Mouse (Mus musculus) lung, embryonic 14.5 days (tissue): ENCODE measurements around the gene Kif5a. TPM values are rescaled to one million over a fixed set of nuclear protein-coding genes. Genes with fewer than 3 reads are reported as not detected.
A peak's percentile ranks its signal among the peaks of the same experiment; 100 is the strongest.

Source experiments
- ATAC-seq: fragments of 200-750 bp; cut with Nextera tagmentation; 2 replicates; pipeline ENCODE4 v1.8.0; 2017; ENCODE audit warnings: mild to moderate bottlenecking, moderate TSS enrichment, moderate library complexity; ENCODE audit not compliant: insufficient read depth
- DNase-seq: peaks from one replicate; pipeline ENCODE4 v3.0.0-alpha.2; 2015
- H3K27ac ChIP-seq: fragments of 300-500 bp; sonication (generic); 2 replicates; pipeline ENCODE4 v1.5.1; 2014; ENCODE audit warnings: low read depth, mild to moderate bottlenecking, moderate library complexity
- H3K27me3 ChIP-seq: fragments of 300-500 bp; sonication (generic); 2 replicates; pipeline ENCODE4 v1.6.1; 2014; ENCODE audit warnings: low read length, control low read depth; ENCODE audit not compliant: insufficient read depth
- H3K36me3 ChIP-seq: fragments of 300-500 bp; sonication (generic); 2 replicates; pipeline ENCODE4 v1.6.1; 2014; ENCODE audit warnings: control low read depth; ENCODE audit not compliant: insufficient read depth
- H3K4me1 ChIP-seq: fragments of 300-500 bp; sonication (generic); 2 replicates; pipeline ENCODE4 v1.6.1; 2014; ENCODE audit warnings: antibody characterized with exemption, control low read depth; ENCODE audit not compliant: insufficient read depth
- H3K4me2 ChIP-seq: fragments of 300-500 bp; sonication (generic); 2 replicates; pipeline ENCODE4 v1.6.1; 2014; ENCODE audit warnings: mild to moderate bottlenecking
- H3K4me3 ChIP-seq: fragments of 300-500 bp; sonication (generic); 2 replicates; pipeline ENCODE4 v1.5.1; 2014; ENCODE audit warnings: low read depth, low read length
- H3K9ac ChIP-seq: fragments of 300-500 bp; sonication (generic); 2 replicates; pipeline ENCODE4 v1.6.1; 2014
- H3K9me3 ChIP-seq: fragments of 300-500 bp; sonication (generic); 2 replicates; pipeline ENCODE4 v1.6.1; 2016; ENCODE audit warnings: low read depth, low read length, control low read depth
- CTCF ChIP-seq: IDR thresholded peaks from 2 replicates; pipeline ENCODE4 v1.5.1; 2016; ENCODE audit warnings: antibody characterized with exemption, low read depth
- WGBS: fragments of 180-500 bp; shearing (Covaris S2); extraction: QIAGEN DNeasy Blood & Tissue Kit; methylation state at CpG from one replicate; pipeline ENCODE4 v1.1.7; 2014; 5-methylcytosine and 5-hydroxymethylcytosine counted together
- polyA plus RNA-seq: library from polyadenylated mRNA; unstranded; fragments of >200 nt; fragmentation: Nextera tagmentation; extraction: Ambion mirVana; gene quantifications from 2 replicates; pipeline ENCODE4 v1.2.1, GENCODE M21; 2014

Gene Kif5a
- polyA plus RNA-seq, 1 experiment from 2014 or later, result 0.64 TPM

GRCm38 (mm10) chr10:127274261-127275022 is 11.3 kb upstream of the Kif5a start:
- DNase-seq, result no peak
- no peak overlapping the region for H3K9ac ChIP-seq
- peaks cover 77% of the 10 kb centered on the region for H3K36me3 ChIP-seq
- no peak overlapping the region for H3K4me3 ChIP-seq
- no peak overlapping the region for H3K27ac ChIP-seq
- 76% methylated on average over 11 of the region's 11 CpGs for WGBS
- no peaks in the 10 kb centered on the region for H3K9me3 ChIP-seq
- ATAC-seq, result no peak
- no peak for TF ChIP-seq CTCF
- H3K4me1 ChIP-seq, result no peaks in the 10 kb centered on the region
- H3K27me3 ChIP-seq, result no peaks in the 10 kb centered on the region
- H3K4me2 ChIP-seq, result no peak overlapping the region

GRCm38 (mm10) chr10:127272371-127272770 is 9.2 kb upstream of the Kif5a start:
- Histone ChIP-seq H3K4me2 (no peak overlapping the region), H3K9ac (no peak overlapping the region), H3K9me3 (no peaks in the 10 kb centered on the region), H3K4me1 (peaks cover 5% of the 10 kb centered on the region; the same call in 1 of the 2 replicates), H3K4me3 (no peak overlapping the region), H3K27ac (no peak overlapping the region), H3K27me3 (no peaks in the 10 kb centered on the region), H3K36me3 (peaks cover 72% of the 10 kb centered on the region)
- 90% methylated on average over 5 of the region's 5 CpGs for WGBS
- no peak for TF ChIP-seq CTCF
- DNase-seq, result no peak
- ATAC-seq, result no peak

- peaks cover 10% of the 10 kb centered on the region for H3K4me1 ChIP-seq
- H3K4me2 ChIP-seq, result no peak overlapping the region
- DNase-seq (no peak), ATAC-seq (no peak)
- H3K9me3 ChIP-seq, result no peaks in the 10 kb centered on the region
- H3K27me3 ChIP-seq, result no peaks in the 10 kb centered on the region
- TF ChIP-seq CTCF, result no peak
- H3K4me3 ChIP-seq, result no peak overlapping the region
- peaks cover 48% of the 10 kb centered on the region for H3K36me3 ChIP-seq
- H3K27ac ChIP-seq, result no peak overlapping the region
- no peak overlapping the region for H3K9ac ChIP-seq
- 77% methylated on average over 4 of the region's 4 CpGs for WGBS
These were observed 6.7 kb upstream of the Kif5a start for GRCm38 (mm10) chr10:127269884-127270283.

GRCm38 (mm10) chr10:127269036-127269435 is 5.9 kb upstream of the Kif5a start:
- no peaks in the 10 kb centered on the region for H3K27me3 ChIP-seq
- no peaks in the 10 kb centered on the region for H3K9me3 ChIP-seq
- no peak for ATAC-seq
- no peak for TF ChIP-seq CTCF
- no peak overlapping the region for H3K4me3 ChIP-seq
- no peak overlapping the region for H3K27ac ChIP-seq
- peaks cover 40% of the 10 kb centered on the region for H3K36me3 ChIP-seq
- H3K4me2 ChIP-seq, result no peak overlapping the region
- H3K4me1 ChIP-seq, result peaks cover 10% of the 10 kb centered on the region
- H3K9ac ChIP-seq, result no peak overlapping the region
- no peak for DNase-seq
- 75% methylated on average over 12 of the region's 12 CpGs for WGBS

- Histone ChIP-seq H3K4me1 (peaks cover 10% of the 10 kb centered on the region), H3K36me3 (peaks cover 34% of the 10 kb centered on the region), H3K9me3 (no peaks in the 10 kb centered on the region), H3K27ac (no peak overlapping the region), H3K4me3 (no peak overlapping the region), H3K4me2 (no peak overlapping the region), H3K27me3 (peaks cover 3% of the 10 kb centered on the region), H3K9ac (peak overlapping the region; percentile 20; the same call in 1 of the 2 replicates)
- TF ChIP-seq CTCF, result no peak
- WGBS, result 67% methylated on average over 5 of the region's 5 CpGs
- ATAC-seq (no peak), DNase-seq (no peak)
These were observed 5.3 kb upstream of the Kif5a start for GRCm38 (mm10) chr10:127268401-127268800.

- H3K4me3 ChIP-seq, result peak overlapping the region; percentile 100
These were observed 4.2 kb upstream of the Kif5a start for GRCm38 (mm10) chr10:127267318-127267717.

More at GRCm38 (mm10) chr10:127267318-127267717, 4.2 kb upstream of the Kif5a start:
- H3K9ac ChIP-seq, result peak overlapping the region; percentile 99
- 63% methylated on average over 5 of the region's 5 CpGs for whole genome bisulfite sequencing
- peaks cover 28% of the 10 kb centered on the region for H3K36me3 ChIP-seq
- H3K27ac ChIP-seq, result no peak overlapping the region
- peak overlapping the region; percentile 97 for H3K4me2 ChIP-seq
- H3K9me3 ChIP-seq, result no peaks in the 10 kb centered on the region
- H3K4me1 ChIP-seq, result peaks cover 10% of the 10 kb centered on the region
- TF ChIP-seq CTCF, result no peak
- no peak for ATAC-seq
- DNase-seq, result no peak
- peaks cover 13% of the 10 kb centered on the region for H3K27me3 ChIP-seq
